Mouse (Mus musculus) G1E (cell line): Measurements from ENCODE around the gene Slc38a6.

Experiments
- CTCF ChIP-seq: IDR thresholded peaks from 2 replicates; pipeline ENCODE4 v1.5.1; 2012; ENCODE audit warnings: low read depth, low read length, inconsistent platforms, mixed read lengths
- POLR2AphosphoS5 ChIP-seq: IDR thresholded peaks from 2 replicates; pipeline ENCODE4 v1.6.1; 2012; ENCODE audit warnings: low read depth, low read length, inconsistent platforms; ENCODE audit not compliant: insufficient replicate concordance

- TF ChIP-seq POLR2AphosphoS5 (no peak), CTCF (no peak)
Measured at GRCm38 (mm10) chr12:73260339-73260738, 26.2 kb upstream of the Slc38a6 start.
